Mouse (Mus musculus): Measurements from ENCODE around the gene Acad12. TPM values are rescaled to one million over a fixed set of nuclear protein-coding genes. Genes with fewer than 3 reads are reported as not detected.
"Not testable (repeated sequence)": the region's sequence is repeated elsewhere in the genome, so short reads cannot be mapped to it uniquely, and the experiment has no call there.

Acad12 gene
- polyA plus RNA-seq, 1 experiment: 10.6 TPM

DNA sequence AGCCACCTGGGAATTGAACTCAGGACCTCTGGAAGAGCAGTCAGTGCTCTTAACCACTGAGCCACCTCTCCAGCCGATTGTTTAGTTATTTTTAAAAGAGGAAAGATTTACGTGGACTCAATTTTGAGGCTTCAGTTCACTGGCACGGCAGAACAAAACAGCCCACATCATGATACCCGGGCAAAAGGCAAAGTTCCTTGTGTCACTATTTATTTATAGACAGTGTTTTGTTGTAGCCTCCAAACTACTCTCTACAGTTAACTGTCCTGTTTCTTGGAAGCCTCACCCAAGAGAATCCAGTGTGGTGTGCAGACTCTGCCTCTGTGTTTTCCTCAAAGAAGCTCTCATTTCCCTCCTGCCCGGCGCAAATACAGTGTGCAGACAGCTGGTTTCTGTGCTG, 6.7 kb downstream of the Acad12 start:
- no peak for DNase-seq (ENCODE audit: low spot score)

DNA sequence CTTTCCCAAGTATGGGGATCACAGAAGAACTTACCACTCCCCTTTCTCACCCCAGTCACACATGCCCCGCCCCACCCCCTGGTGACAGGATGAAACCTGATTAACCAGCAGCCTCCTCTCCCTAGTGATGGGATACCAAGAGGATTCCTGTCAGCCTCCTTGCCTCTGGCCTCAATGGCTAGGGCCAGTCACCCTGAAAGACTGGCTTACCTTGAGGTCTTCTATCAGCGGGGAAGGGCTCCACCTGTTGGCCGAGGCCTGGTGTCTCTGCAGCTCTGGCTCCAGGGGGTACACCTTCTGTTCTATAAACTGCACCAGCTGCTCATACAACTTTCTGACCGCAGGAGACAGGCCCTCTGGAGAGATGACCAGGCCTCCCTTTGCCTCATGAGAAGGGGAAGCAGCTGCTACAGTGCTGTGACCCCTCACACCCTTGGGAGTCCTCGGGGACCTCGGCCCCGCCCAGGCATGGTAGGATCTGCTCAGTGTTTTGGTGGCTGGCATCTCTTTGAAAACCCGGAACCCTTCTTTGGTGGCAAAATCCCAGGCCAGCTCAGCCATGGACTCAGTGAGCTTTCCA, 9.1 kb downstream of the Acad12 start:
- DNase-seq (ENCODE audit: low spot score): not testable (repeated sequence)

DNA sequence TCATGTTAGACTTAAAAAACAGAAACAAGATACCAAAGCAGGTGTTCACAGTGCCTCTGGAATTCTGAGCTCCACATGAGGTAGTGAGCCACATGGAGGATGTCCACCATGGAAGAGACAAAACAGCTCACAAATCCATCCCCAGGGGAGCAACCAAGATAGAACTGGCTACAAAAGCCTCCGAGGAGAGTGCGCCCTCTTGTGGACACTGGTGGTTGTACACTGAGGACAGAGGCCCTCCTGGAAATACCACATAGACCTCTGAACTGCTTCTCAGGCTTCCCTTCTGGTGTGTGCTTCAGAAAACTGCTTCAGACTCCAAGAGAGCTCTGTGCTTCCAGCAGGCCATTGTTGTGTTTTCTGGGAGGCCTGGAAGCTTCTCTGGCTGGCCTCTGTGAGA, 12.6 kb downstream of the Acad12 start:
- DNase-seq (ENCODE audit: low spot score): peak; percentile 48

DNA sequence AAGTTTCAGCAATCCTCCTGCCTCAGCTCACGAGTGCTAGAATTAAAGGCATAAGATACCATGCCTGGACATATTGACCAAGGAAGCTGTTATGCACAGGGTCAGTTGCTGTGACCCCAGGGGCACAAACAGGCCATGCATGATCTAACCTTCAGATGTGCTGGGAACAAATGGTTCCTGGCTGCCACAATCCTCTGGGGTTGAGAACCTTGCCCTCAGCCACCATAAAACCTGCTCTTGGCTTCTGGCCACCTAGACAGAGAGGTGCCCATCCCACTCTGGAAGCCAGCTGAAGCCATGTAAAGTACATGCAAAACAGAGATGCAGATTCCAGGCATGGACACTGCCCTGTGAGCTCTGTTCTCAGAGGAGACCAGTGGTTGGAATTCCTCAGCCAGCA, 14.9 kb downstream of the Acad12 start:
- not testable (repeated sequence) for DNase-seq (ENCODE audit: low spot score)

DNA sequence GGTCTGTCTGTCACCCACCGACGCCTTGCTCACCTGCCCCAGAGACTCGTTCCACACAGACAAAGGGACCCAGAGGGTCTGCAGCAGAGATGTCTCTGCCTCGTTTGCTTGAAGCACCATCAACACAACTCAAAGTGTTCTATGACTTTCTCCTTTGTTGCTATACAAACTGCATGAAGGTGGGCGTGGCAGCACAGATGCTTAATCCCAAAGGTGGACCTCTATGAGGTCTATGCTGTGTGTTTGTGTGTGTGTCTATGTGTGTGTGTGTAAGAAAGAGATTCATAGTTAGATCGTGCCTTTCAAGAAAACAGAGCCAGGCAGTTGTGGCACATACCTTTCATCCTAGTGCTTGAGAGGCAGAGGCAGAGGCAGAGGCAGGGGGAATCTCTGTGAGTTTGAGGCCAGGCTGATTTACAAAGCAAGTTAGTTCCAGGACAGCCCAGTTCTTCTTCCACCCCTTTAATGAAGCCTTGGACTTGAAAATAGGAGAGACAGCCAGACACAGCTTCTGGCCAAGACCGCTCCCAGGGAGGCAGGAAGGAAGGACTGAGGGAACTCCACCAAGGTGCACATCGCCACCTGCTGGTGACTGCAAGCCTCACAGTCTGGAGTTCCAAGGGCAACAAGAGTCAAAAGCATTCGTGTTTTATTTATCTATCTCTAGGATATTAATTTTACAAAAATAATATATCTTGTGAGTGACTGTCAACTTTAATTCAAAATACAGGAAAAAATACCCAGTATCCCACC, 17.0 kb downstream of the Acad12 start:
- peak; percentile 77 for DNase-seq (ENCODE audit: low spot score)

DNA sequence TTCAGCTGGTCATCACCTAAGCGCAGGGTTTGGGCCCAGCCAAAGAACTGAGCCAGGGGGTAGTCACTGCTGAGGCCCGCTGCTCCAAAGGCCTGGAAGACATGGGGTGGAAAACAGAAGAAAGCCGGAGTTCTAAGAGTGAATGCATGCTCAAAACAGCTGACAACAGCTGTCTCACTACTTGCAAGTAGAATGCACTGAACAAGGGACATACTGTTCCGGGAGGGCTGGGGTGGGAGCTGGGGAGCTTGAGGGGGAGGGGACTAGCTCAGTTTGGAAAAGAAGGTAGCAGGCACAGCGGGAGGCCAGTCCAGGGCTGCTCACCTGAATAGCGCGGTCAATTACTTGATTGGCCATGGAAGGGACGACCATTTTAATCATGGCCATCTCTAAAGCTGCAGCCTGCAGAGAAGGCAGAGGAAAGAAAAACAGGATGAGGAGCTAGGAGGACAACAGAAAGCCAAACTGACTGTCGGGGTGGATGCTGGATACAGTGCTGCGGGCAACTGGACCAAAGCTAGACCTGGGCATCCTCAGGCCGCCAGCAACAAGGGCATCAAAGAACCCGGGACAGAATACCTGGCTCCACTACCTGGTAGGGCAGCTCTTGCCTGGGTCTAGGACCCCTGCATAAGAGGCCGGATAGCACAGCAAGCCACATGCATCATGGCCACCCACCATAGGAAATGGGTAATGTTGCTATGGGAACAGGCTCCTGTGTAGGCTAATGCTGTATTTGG, 19.7 kb downstream of the Acad12 start:
- no peak for DNase-seq (ENCODE audit: low spot score)

DNA sequence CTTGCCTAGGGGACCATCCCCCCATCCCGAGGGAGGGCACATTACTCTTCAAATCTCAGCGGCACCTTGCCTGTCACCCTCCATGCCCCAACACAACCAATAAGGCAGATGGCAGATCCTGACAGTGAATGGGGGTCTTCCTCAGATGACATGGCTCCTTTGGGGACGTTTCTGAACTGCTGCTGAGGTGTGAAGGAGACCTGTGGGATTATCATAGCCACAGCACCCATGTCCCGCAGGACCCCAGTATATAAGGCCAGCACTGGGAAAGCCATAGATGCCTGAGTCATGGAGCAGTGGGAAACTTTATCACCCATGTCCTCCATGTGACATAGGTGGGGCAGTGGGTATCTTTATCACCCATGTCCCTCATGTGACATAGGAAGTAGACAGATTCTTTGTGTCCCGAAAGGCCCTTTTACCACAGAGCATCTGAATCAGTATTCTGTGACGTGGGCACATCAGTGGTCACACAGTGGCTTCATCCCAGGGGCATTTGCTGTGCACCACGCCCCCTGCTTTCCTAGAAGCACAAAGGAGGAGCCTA, 20.7 kb downstream of the Acad12 start:
- no peak for DNase-seq (ENCODE audit: low spot score)

DNA sequence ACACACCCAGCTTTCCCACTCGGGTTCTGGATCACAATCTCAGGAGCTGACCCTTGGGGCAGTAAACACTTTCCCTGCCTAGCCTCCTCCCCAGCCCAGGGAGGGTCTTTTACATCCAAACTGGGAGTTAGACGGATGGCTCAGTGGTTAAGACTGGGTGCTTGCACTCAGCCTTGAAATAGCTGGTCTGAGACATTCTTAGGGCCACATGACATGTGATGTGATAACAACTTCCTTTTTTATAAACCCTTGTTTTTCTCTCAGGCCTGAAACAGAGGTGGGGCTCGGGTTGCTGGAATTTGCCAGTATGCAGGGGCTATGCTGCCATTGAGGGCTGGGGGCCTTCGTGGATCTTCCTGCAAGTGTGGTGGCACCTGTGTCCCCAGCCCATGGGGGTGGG, 21.4 kb downstream of the Acad12 start:
- DNase-seq (ENCODE audit: low spot score): no peak

DNA sequence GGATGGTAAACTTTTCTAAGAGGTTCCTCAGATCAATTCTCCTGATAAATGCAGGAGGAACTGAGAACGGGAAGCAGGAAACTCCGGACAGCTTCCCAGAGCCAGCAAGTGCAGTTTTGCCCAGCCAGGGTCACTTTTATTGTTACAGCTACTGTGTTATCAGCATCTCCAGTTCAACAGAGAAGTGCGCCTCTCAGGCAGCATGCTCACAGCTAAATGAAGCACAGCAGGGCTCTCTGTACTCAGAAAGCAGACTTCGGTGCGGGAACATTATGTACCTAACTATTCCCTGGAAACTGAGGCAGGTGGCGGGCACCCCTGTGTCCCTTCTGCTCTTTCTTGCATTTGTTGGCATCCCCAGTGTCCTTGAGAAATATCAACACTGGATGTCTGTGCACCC, 22.5 kb downstream of the Acad12 start:
- DNase-seq (ENCODE audit: low spot score): no peak

DNA sequence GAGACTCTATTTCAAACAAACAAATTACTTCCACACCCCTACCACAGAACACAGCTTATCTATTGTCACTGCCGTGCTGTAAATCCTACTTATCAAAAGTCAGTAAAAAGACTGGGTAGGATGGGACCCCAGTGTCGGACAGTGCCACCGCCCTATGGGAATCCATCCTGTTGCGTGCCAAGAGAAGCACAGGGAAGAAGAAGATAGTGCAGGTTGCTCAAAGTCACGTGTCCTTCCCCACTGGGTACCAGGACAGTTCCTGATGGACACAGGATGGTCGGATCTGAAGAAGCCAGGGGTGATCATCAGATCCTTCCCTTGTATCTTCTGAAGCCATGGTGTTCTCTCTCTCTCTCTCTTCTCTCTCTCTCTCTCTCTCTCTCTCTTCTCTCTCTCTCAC, 23.0 kb downstream of the Acad12 start:
- no peak for DNase-seq (ENCODE audit: low spot score)

DNA sequence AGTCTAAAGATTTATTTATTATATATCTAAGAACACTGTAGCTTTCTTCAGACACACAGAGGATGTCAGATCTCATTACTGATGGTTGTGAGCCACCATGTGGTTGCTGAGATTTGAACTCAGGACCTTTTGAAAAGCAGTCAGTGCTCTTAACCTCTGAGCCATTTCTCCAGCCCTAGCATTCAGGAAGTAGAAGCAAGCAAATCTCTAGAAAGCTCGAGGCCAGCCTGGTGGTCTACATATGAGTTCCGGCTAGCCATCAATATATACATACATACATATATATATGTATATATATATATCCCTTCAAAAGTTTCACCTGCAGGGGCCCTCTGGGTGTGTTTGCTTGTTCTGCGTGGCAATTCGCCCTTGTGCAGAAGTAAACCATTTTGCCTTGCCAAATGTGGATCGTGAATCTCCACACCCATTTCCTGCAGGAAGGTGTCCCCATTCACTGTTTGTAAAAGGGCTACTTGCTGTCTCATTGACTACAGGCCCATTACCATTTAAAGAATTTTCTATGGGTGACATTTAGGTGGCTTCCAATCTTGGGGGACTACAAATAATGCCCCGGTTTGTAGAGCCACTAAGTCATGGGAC, 23.9 kb downstream of the Acad12 start:
- DNase-seq (ENCODE audit: low spot score): no peak

DNA sequence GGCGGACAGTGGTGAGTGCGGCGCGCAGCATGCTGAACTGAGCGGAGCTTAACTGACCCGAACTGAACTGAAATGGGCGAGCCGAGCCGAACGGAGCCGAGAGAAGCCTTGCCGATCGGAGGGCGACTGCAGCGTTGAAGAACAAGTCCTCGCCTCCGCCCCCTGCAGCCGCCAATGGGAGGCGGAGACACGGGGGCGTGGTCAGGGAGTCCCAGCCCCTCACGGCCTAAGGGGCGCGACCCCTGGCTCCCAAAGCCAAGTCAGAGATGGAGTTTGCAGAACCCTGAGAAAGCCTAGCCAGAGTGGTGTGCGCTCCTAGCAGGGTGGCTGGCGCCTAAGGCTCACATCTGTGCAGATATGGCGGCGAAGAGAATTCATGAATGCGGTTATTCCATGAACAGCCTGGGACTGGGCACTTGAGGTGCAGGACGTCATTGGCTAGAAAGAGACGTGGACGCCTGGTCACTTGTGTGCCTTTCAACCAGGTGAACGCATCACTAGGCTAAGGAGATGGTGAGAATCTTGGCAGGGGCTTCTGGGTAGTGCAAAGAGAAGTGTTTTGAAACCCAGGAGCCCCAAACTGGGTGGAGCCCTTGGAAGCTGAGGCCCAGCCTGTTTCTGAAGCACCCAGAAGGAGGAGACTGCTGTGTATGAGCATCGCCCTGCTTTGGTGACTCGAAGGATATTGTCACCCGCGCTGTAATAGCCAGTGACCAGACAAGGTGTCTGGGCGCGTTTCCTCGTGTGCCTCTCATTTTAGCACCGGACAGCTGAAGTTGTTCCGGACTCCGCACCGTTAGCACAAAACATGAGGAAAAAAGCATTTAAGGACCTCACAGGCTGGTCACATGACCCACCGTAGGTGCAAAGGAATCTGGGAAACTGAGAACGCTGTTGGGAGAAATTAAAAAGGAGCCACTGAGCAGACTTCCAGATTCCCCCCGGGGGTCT, 25.0 kb downstream of the Acad12 start, which contains the start of gene Aldh2:
TSS of gene Aldh2 (minus strand) at position 374 of the 951 bp plus-strand sequence.
- peak; percentile 67 for DNase-seq (ENCODE audit: low spot score)

DNA sequence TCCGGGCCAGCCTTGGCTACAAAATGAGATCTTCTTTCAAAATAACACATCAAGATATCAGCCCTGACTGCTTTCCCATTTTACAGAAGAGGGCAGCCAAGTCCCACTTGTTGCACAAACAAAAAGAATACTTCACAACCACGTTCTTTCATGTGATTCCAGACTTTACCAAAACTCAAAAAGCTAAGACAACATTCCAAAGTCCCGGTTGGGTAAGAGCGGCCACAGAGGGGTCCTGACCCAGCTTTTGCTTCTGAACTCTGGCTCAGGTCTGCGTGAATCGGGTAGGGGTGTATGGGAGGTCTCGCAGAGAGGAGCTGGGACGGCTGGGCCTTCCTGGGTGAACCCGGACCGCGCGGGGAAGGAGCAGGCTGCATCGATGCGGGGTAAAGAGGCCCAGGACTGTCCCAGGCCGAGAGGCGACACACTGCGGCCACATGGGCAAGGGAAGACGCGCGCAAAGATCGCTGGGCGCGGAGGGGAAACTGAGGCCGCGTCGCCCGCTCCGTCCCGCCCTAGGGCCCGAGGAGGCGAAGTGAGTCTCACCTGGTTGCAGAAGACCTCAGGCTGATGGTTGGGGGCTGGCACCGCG, 25.8 kb downstream of the Acad12 start:
- no peak for DNase-seq (ENCODE audit: low spot score)

DNA sequence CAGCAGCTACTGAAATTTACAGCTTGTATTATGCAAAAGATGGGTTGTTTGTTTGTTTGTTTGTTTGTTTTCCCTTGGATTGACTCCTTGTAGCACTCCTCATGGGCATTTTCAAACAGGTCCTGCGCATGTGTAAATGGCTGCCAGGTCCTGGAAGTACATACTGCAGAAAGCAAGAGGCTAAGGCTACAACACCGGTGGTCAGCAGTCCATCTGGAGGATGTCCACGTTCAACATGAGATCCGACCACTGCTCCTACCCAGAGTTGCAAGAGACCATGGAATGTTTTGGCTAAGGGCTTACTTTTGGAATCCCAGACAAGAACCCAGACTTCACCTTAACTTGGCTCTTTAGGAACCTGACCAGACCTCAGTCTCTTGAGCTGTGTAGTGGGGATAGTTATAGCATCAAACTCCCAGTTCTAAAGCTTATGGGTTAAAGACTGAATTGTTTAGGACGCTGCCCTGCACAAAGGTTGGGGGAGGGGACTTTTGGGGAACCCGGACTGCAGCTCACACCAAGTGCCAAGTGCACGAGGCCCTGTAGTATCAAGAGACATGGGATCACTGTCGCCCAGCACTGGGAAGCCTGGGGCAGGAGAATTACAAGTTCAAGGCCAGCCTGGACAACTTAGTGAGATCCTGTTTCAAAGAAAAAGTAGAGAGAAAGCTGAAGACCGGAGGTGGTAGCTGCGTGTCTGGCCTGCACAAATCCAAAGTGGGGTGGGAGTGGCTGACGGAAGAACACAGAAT, 26.5 kb downstream of the Acad12 start:
- no peak for DNase-seq (ENCODE audit: low spot score)

DNA sequence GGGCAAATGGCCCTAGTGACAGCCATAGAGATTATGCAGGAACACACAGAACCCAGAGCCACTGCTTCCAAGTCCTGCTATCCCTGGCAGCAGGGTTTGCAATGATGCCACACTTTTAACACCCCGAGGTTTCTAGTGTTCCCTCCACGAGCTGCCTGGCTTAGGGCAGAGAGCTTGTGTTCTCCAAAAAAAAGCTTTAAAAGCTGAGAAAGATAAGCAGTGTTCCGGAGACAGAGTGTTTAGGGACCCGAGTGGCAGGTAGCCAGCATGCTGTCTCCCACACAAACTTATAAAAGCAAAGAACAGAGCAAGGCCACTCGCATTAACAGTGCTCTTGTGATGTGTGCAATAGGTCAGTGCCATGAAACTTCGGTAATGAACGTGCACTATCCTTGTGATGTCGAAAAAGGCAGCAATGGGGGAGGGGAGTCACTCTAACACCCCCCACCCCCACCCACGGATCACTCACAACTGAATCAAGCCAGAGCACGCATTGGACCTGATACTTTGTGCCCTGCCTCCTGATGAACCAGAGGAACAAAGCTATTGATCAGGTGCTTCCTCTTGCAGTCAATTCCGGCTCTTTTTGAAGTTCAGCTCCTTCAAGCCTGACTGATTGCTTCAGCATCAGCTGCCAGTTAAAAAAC, 27.2 kb downstream of the Acad12 start:
- DNase-seq (ENCODE audit: low spot score): no peak

DNA sequence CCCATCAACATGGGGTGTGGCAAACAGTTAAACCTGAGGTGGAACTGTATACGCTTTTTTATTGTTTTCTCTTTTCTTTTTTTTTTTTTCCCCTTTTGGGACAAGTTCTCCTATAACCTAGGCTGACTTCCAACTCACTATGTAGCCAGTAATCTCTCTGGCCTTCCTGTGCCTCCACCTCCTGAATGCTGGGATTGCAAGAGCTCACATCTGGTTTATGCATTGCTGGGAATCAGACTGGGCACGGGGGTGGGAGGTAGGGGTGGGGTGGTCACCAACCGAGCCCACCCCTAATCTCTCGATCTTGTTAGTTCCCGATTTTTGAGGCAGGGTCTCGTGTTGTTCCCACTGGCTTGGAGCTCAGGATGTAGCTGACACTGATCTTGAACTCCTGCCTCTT, 28.8 kb downstream of the Acad12 start:
- no peak for DNase-seq (ENCODE audit: low spot score)

DNA sequence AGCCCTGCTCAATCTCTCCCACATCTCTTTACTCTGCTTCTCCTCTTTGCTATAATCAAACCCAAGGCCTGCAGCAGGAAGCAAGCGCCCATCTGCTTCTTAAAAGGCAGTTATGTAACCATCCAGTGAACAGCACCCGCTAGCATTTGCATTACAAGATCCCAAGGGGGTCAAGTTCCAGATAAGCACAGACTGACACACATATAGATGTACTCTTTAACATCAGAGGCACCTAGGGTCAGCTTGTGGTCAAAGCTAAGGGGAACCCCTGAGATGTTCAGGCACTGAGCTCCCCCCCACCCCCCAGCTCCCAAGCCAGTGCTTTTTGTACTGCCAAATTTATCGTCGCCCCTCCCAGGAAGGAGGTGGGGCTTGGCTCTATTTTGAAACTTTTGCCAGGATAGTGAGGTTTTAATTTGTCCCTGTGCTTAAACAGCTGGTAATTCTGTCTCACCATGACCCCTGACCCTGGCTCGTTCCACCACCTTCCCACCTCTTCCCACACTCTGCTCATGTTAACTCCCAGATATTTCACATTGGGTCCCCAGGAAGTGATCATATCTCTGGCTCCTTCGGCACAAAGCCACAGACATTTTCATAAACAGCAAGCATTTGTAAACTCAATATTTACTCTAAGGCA, 32.2 kb downstream of the Acad12 start:
- no peak for DNase-seq (ENCODE audit: low spot score)

DNA sequence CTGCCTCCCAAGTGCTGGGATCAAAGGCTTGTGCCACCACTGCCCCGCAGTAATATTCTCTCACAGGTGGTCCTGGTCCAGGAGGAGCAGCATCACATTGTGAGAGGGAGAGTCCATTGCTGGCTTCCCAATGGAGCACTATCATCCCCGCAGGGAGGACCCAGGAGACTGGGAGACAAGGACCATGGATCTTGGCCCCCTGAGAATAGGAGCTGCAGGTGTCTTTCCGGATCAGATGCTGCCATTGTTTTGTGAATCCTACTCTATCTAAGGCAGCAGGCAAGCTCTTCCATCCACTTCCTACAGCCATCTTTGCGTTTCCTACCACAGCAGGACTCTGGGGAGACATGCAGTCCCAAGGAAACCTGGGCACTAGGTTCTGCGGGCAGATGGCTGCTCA, 33.0 kb downstream of the Acad12 start:
- DNase-seq (ENCODE audit: low spot score): no peak

DNA sequence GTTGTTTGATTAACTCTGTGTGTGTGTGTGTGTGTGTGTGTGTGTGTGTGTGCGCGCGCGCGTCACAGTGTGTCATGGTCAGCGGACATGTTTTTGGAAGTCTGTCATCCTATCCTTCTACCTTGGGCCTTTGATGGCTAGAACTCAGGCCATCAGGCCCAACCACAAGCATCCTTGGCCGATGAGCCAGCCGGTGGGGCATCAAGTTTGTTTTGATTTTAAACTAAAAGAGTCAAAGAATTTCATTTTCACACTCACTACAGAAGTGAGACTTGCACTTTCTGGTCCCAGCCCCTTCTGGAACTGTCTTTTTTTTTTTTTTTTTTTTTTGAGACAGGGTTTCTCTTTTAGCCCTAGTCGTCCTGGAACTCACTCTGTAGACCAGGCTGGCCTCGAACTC, 33.7 kb downstream of the Acad12 start:
- DNase-seq (ENCODE audit: low spot score): no peak

Measured in urinary bladder, adult 2 months (tissue).